Mouse (Mus musculus) neural tube, embryonic 14.5 days (tissue): ENCODE data around the gene Elf4. TPM values are rescaled to one million over a fixed set of nuclear protein-coding genes. Genes with fewer than 3 reads are reported as not detected.

ENCODE experiments used
- ATAC-seq: fragments of 200-750 bp; cut with Nextera tagmentation; 2 replicates; pipeline ENCODE4 v1.8.0; 2017; ENCODE audit warnings: low read depth, mild to moderate bottlenecking, moderate TSS enrichment, moderate library complexity
- H3K27ac ChIP-seq: fragments of 300-500 bp; sonication (generic); 2 replicates; pipeline ENCODE4 v1.5.1; 2014; ENCODE audit warnings: low read depth, mild to moderate bottlenecking, control low read depth, low read length, moderate library complexity, mixed read lengths
- H3K27me3 ChIP-seq: fragments of 300-500 bp; sonication (generic); 2 replicates; pipeline ENCODE4 v1.6.1; 2014; ENCODE audit warnings: low read length; ENCODE audit not compliant: control insufficient read depth, insufficient read depth
- H3K36me3 ChIP-seq: fragments of 300-500 bp; sonication (generic); 2 replicates; pipeline ENCODE4 v1.6.1; 2014; ENCODE audit warnings: low read length, mixed read lengths; ENCODE audit not compliant: control insufficient read depth, insufficient read depth
- H3K4me1 ChIP-seq: fragments of 300-500 bp; sonication (generic); 2 replicates; pipeline ENCODE4 v1.6.1; 2014; ENCODE audit warnings: low read length; ENCODE audit not compliant: control insufficient read depth, insufficient read depth
- H3K4me2 ChIP-seq: fragments of 300-500 bp; sonication (generic); 2 replicates; pipeline ENCODE4 v1.6.1; 2014; ENCODE audit warnings: mild to moderate bottlenecking, low read depth, low read length, control low read depth
- H3K4me3 ChIP-seq: fragments of 300-500 bp; sonication (generic); 2 replicates; pipeline ENCODE4 v1.5.1; 2014; ENCODE audit warnings: low read depth, low read length, control low read depth, mixed read lengths
- H3K9ac ChIP-seq: fragments of 300-500 bp; sonication (generic); replicated peaks from 2 replicates; pipeline ENCODE4 v1.6.1; 2014; ENCODE audit warnings: low read depth, mild to moderate bottlenecking, control low read depth, low read length, mixed read lengths
- H3K9me3 ChIP-seq: fragments of 300-500 bp; sonication (generic); 2 replicates; pipeline ENCODE4 v1.6.1; 2016; ENCODE audit warnings: low read length; ENCODE audit not compliant: control insufficient read depth
- WGBS: fragments of 180-500 bp; shearing (Covaris S2); extraction: QIAGEN DNeasy Blood & Tissue Kit; methylation state at CpG from one replicate; pipeline ENCODE4 v1.1.7; 2014; 5-methylcytosine and 5-hydroxymethylcytosine counted together
- polyA plus RNA-seq: library from polyadenylated mRNA; unstranded; fragments of >200 nt; fragmentation: Nextera tagmentation; extraction: Ambion mirVana; gene quantifications from 2 replicates; pipeline ENCODE4 v1.2.1, GENCODE M21; 2014

The Elf4 gene
- polyA plus RNA-seq, 1 experiment from 2014 or later: 0.24 TPM

GRCm38 (mm10) chrX:48383643-48384042 is 79.3 kb downstream of the Elf4 start:
- Histone ChIP-seq H3K36me3 (no peaks in the 10 kb centered on the region; the same call in 1 of the 2 replicates), H3K27me3 (no peaks in the 10 kb centered on the region), H3K9me3 (no peaks in the 10 kb centered on the region), H3K4me2 (no peak overlapping the region), H3K4me1 (no peaks in the 10 kb centered on the region), H3K9ac (no peak overlapping the region), H3K27ac (no peak overlapping the region), H3K4me3 (no peak overlapping the region)
- WGBS: 57% methylated on average over 7 of the region's 7 CpGs
- ATAC-seq: no peak

GRCm38 (mm10) chrX:48367841-48368240 is 95.1 kb downstream of the Elf4 start:
- H3K4me3 ChIP-seq: no peak overlapping the region
- ATAC-seq: no peak
- H3K9me3 ChIP-seq: no peaks in the 10 kb centered on the region
- no peak overlapping the region for H3K9ac ChIP-seq
- no peak overlapping the region for H3K4me2 ChIP-seq
- H3K27me3 ChIP-seq: no peaks in the 10 kb centered on the region
- WGBS: 97% methylated on average over 9 of the region's 9 CpGs
- H3K4me1 ChIP-seq: no peaks in the 10 kb centered on the region; the same call in 1 of the 2 replicates
- no peaks in the 10 kb centered on the region for H3K36me3 ChIP-seq
- H3K27ac ChIP-seq: no peak overlapping the region

- peak; percentile 46; the same call in 1 of the 2 replicates for ATAC-seq
- H3K27ac ChIP-seq: no peak overlapping the region
- no peaks in the 10 kb centered on the region for H3K9me3 ChIP-seq
- WGBS: 31% methylated on average over 15 of the region's 15 CpGs
- H3K36me3 ChIP-seq: no peaks in the 10 kb centered on the region
- H3K4me3 ChIP-seq: no peak overlapping the region
- no peak overlapping the region for H3K9ac ChIP-seq
- H3K4me1 ChIP-seq: no peaks in the 10 kb centered on the region; the same call in 1 of the 2 replicates
- H3K4me2 ChIP-seq: no peak overlapping the region
- no peaks in the 10 kb centered on the region for H3K27me3 ChIP-seq
Observed at GRCm38 (mm10) chrX:48365836-48366577, 96.9 kb downstream of the Elf4 start.

Other genes with a start within 250 kb of the Elf4 start
- gene Utp14a, start 206.3 kb downstream of the Elf4 start, polyA plus RNA-seq: 15.9 and 17.0 TPM in 2 replicates
- gene Bcorl1, start 121.8 kb downstream of the Elf4 start, polyA plus RNA-seq: 6.4 and 6.9 TPM in 2 replicates
- gene Aifm1, start 50.4 kb upstream of the Elf4 start, polyA plus RNA-seq: 33.5 and 42.2 TPM in 2 replicates
- 101 and 108 TPM in 2 replicates for gene Rab33a, start 56.2 kb upstream of the Elf4 start, polyA plus RNA-seq
- 14.7 and 16.1 TPM in 2 replicates for gene Zfp280c, start 131.4 kb upstream of the Elf4 start, polyA plus RNA-seq
- 43.9 and 44.6 TPM in 2 replicates for gene Slc25a14, start 160.3 kb upstream of the Elf4 start, polyA plus RNA-seq
- gene Gpr119, start 211.3 kb upstream of the Elf4 start, polyA plus RNA-seq: 0.23 TPM in 1 of 2 replicates, not detected in the other
- 20.9 and 22.2 TPM in 2 replicates for gene Rbmx2, start 231.9 kb upstream of the Elf4 start, polyA plus RNA-seq